Mouse (Mus musculus): ENCODE measurements around the gene Pnmt.

DNA sequence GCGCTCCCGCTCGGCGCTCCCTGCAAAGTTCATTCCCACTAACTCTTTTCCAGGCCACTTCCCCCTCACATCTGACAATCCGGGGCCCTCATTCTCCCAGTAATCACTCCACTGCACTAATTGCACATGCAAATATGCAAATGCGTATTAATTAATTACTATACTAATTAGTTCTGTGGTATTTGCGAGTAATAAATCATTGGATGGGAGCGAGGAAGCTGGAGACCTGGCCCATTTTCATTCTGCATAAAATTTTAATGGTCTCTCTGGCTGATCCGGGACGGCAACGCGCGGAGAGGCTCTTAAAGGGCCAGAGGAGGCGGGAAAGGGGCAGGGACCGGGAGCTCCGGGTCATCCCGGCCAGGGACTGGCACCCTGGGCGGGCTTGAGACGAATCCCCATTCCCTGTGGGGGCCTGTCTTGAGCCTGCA is 47.2 kb upstream of the Pnmt start:
- TF ChIP-seq CTCF (IDR thresholded peaks at IDR 0.05; ENCODE audit: low read depth) (no peak), EP300 (IDR thresholded peaks at IDR 0.05; ENCODE audit: low read depth) (no peak)

Data from heart, postnatal 0 days (tissue).